In genomic region chr5:122548671-122549070, GRCm38 (mm10) we compare ENCODE assay signal across 8 mouse cellular contexts. TPM values are rescaled to one million over a fixed set of nuclear protein-coding genes. Genes with fewer than 3 reads are reported as not detected.
DNase-seq lines count a peak whose midpoint lies in the region; ATAC-seq and TF ChIP-seq lines count a peak whose summit lies in the region.

No protein-coding gene starts in this region.

- H3K36me3 ChIP-seq in forebrain, embryonic 15.5 days, result peaks cover 4% of the 10 kb centered on the region; the same call in 1 of the 2 replicates
- peaks cover 10% of the 10 kb centered on the region; the same call in 1 of the 2 replicates for H3K36me3 ChIP-seq in forebrain, embryonic 13.5 days (ENCODE audit: poor library complexity, severe bottlenecking)
- peaks cover 11% of the 10 kb centered on the region for H3K36me3 ChIP-seq in heart, adult 2 months (ENCODE audit: control insufficient read depth, insufficient read depth, low read length)
- H3K36me3 ChIP-seq in kidney, postnatal 0 days (ENCODE audit: insufficient read depth, low read length), result 0 out of 2 replicates have a peak, but pooled peaks cover 3% of the 10 kb centered on the region

- TF ChIP-seq EP300 in heart, adult 2 months (IDR thresholded peaks at IDR 0.05; ENCODE audit: insufficient read depth, low read depth, low read length), result no peak

- H3K27ac ChIP-seq in forebrain, embryonic 15.5 days (replicated peaks), result peak overlapping the region; percentile 41; the same call in 1 of the 2 replicates
- H3K27ac ChIP-seq in forebrain, embryonic 13.5 days, result no peak overlapping the region; the same call in none of the 2 replicates
- H3K27ac ChIP-seq in heart, adult 2 months, result peak overlapping the region; percentile 70
- peak overlapping the region; percentile 62 for H3K27ac ChIP-seq in kidney, postnatal 0 days

- no peak overlapping the region for H3K9ac ChIP-seq in forebrain, embryonic 15.5 days (replicated peaks)
- no peak overlapping the region for H3K9ac ChIP-seq in forebrain, embryonic 13.5 days
- peak overlapping the region; percentile 39; the same call in 1 of the 2 replicates for H3K9ac ChIP-seq in heart, adult 2 months (ENCODE audit: low read depth, low read length)
- no peak overlapping the region for H3K9ac ChIP-seq in kidney, postnatal 0 days (ENCODE audit: low read depth, low read length)

- intact Hi-C loops in heart, adult 2 months (cut with DNase I), result loop anchor here (5.0 kb wide), 1 partner anchor 64 kb away; the partner anchor contains the start of gene Ift81

- H3K4me3 ChIP-seq in forebrain, embryonic 15.5 days, result no peak overlapping the region
- H3K4me3 ChIP-seq in forebrain, embryonic 13.5 days, result no peak overlapping the region
- H3K4me3 ChIP-seq in heart, adult 2 months, result no peak overlapping the region
- no peak overlapping the region for H3K4me3 ChIP-seq in kidney, postnatal 0 days (replicated peaks; ENCODE audit: low read depth, low read length)

- H3K4me1 ChIP-seq in forebrain, embryonic 15.5 days, result peaks cover 9% of the 10 kb centered on the region
- peaks cover 4% of the 10 kb centered on the region; the same call in 1 of the 2 replicates for H3K4me1 ChIP-seq in forebrain, embryonic 13.5 days
- peaks cover 10% of the 10 kb centered on the region for H3K4me1 ChIP-seq in heart, adult 2 months (ENCODE audit: control insufficient read depth, insufficient read depth, low read length)
- 0 out of 2 replicates have a peak, but pooled peaks cover 11% of the 10 kb centered on the region for H3K4me1 ChIP-seq in kidney, postnatal 0 days (replicated peaks; ENCODE audit: insufficient read depth, low read length)

- no peak for TF ChIP-seq CTCF in heart, adult 2 months (IDR thresholded peaks at IDR 0.05)
- no peak for TF ChIP-seq CTCF in kidney, postnatal 0 days (IDR thresholded peaks at IDR 0.05; ENCODE audit: low read depth)

- WGBS in forebrain, embryonic 15.5 days, result 58% methylated on average over 6 of the region's 6 CpGs
- whole genome bisulfite sequencing in forebrain, embryonic 13.5 days, result 67% methylated on average over 6 of the region's 6 CpGs
- WGBS in heart, adult 2 months, result 29% methylated on average over 6 of the region's 6 CpGs
- 51% methylated on average over 6 of the region's 6 CpGs for WGBS in kidney, postnatal 0 days

- ATAC-seq in forebrain, embryonic 15.5 days (replicated peaks), result no peak
- no peak for ATAC-seq in forebrain, embryonic 13.5 days
- no peak for ATAC-seq in kidney, postnatal 0 days (replicated peaks; ENCODE audit: low FRiP score, low read depth)
- ATAC-seq in erythroid progenitor cell, adult 5-6 weeks (replicated peaks; ENCODE audit: low FRiP score, poor library complexity, severe bottlenecking), result no peak

- H3K4me2 ChIP-seq in forebrain, embryonic 15.5 days (replicated peaks), result no peak overlapping the region
- no peak overlapping the region for H3K4me2 ChIP-seq in forebrain, embryonic 13.5 days
- no peak overlapping the region for H3K4me2 ChIP-seq in kidney, postnatal 0 days (ENCODE audit: low read length)

- TF ChIP-seq POLR2A in heart, adult 2 months (IDR thresholded peaks at IDR 0.05; ENCODE audit: insufficient read depth, low read depth, low read length), result no peak; the same call in 1 of the 2 replicates

- H3K79me2 ChIP-seq in heart, adult 2 months (replicated peaks; ENCODE audit: control insufficient read depth, insufficient read depth, low read length), result no peaks in the 10 kb centered on the region

- peak; percentile 40 to 54 for DNase-seq in heart, adult 2 months
- DNase-seq in kidney, postnatal 0 days (ENCODE audit: low spot score), result peak; percentile 76
- DNase-seq in retina, embryonic 14.5 days (ENCODE audit: low spot score), result peak; percentile 44
- DNase-seq in frontal cortex, postnatal 14 days (ENCODE audit: low spot score in 2 of 2), result no peak
- DNase-seq in gastrocnemius, adult 8-10 months (ENCODE audit: low spot score in 2 of 2), result no peak

- H3K27me3 ChIP-seq in forebrain, embryonic 15.5 days, result no peaks in the 10 kb centered on the region
- no peaks in the 10 kb centered on the region for H3K27me3 ChIP-seq in forebrain, embryonic 13.5 days
- no peaks in the 10 kb centered on the region for H3K27me3 ChIP-seq in heart, adult 2 months (ENCODE audit: control insufficient read depth, insufficient read depth, low read length)
- H3K27me3 ChIP-seq in kidney, postnatal 0 days (ENCODE audit: insufficient read depth, low read length), result no peaks in the 10 kb centered on the region

- no peaks in the 10 kb centered on the region for H3K9me3 ChIP-seq in forebrain, embryonic 15.5 days
- no peaks in the 10 kb centered on the region for H3K9me3 ChIP-seq in forebrain, embryonic 13.5 days (replicated peaks)
- H3K9me3 ChIP-seq in kidney, postnatal 0 days (replicated peaks; ENCODE audit: low read length), result no peaks in the 10 kb centered on the region

RNA-seq across cellular contexts. Expression of gene Atp2a2, which starts 46.6 kb away (rescaled TPM):
- polyA plus RNA-seq in forebrain, embryonic 15.5 days (2015; fragmentation: Nextera tagmentation; extraction: Ambion mirVana), result 38.5 and 39.1 TPM in 2 replicates
- 32.2 and 34.2 TPM in 2 replicates for polyA plus RNA-seq in forebrain, embryonic 13.5 days (2015; fragmentation: Nextera tagmentation; extraction: Ambion mirVana)
- over 10,000 TPM; 11,796 to 13,259 TPM for total RNA-seq in heart, adult 2 months (2021)
- 3,546 and 6,285 TPM in 2 replicates for polyA plus RNA-seq in heart, adult 2 months (2012; rRNA removed)
- 37.8 and 38.5 TPM in 2 replicates for polyA plus RNA-seq in kidney, postnatal 0 days (2015; fragmentation: Nextera tagmentation; extraction: Ambion mirVana)
- 73.2 and 84.3 TPM in 2 replicates for total RNA-seq in erythroid progenitor cell, adult 5-6 weeks (2015; ENCODE audit: low replicate concordance)
- total RNA-seq in erythroid progenitor cell, adult 5-6 weeks (2017; ENCODE audit: low replicate concordance), result 106 and 160 TPM in 2 replicates
- 100 to 1,000 TPM; 412 to 549 (median 488) TPM for total RNA-seq in gastrocnemius, adult 8-10 months (2022)

Comparison
In these comparisons a context has a peak if more than half of its experiments do, and no peak if none do; other contexts are left out.
1. DNase-seq: peak in heart, adult 2 months (2 of 2), kidney, postnatal 0 days (single experiment) and retina, embryonic 14.5 days (single experiment); none in frontal cortex, postnatal 14 days (0 of 2) and gastrocnemius, adult 8-10 months (0 of 2).
2. RNA of gene Atp2a2, which starts 46.6 kb away (polyA plus RNA-seq): 3,546 to 6,285 TPM in heart, adult 2 months; 38.5 to 39.1 TPM in forebrain, embryonic 15.5 days, 37.8 to 38.5 TPM in kidney, postnatal 0 days and 32.2 to 34.2 TPM in forebrain, embryonic 13.5 days; every median in the first group is over 10 times any median in the second.